Mouse (Mus musculus) induced T-regulatory cell, adult 2 months (primary cell): ENCODE measurements around the gene Tes.

ENCODE experiments used
- DNase-seq: peaks from one replicate; pipeline ENCODE4 v3.0.0-alpha.2; 2012; ENCODE audit warnings: low read depth

Gene Tes

GRCm38 (mm10) chr6:17079304-17079703 lies 14.4 kb downstream of the Tes start:
- DNase-seq, result no peak

GRCm38 (mm10) chr6:17079826-17080225 lies 14.9 kb downstream of the Tes start:
- DNase-seq, result no peak

- no peak for DNase-seq
Measured at GRCm38 (mm10) chr6:17082238-17082637, 17.3 kb downstream of the Tes start.

- no peak for DNase-seq
Measured at GRCm38 (mm10) chr6:17082800-17083199, 17.9 kb downstream of the Tes start.

- peak; percentile 84 for DNase-seq
Measured at GRCm38 (mm10) chr6:17087485-17087884, 22.5 kb downstream of the Tes start.

- no peak for DNase-seq
Measured at GRCm38 (mm10) chr6:17097301-17097700, 32.4 kb downstream of the Tes start.

GRCm38 (mm10) chr6:17098559-17098958 lies 33.6 kb downstream of the Tes start:
- DNase-seq, result no peak

GRCm38 (mm10) chr6:17099477-17100130 lies 34.7 kb downstream of the Tes start:
- no peak for DNase-seq

GRCm38 (mm10) chr6:17105714-17106113 lies 40.8 kb downstream of the Tes start:
- peak; percentile 57 for DNase-seq

GRCm38 (mm10) chr6:17106493-17106892 lies 41.5 kb downstream of the Tes start:
- no peak for DNase-seq

GRCm38 (mm10) chr6:17109204-17109603 lies 44.3 kb downstream of the Tes start:
- no peak for DNase-seq

- DNase-seq, result no peak
Measured at GRCm38 (mm10) chr6:17110564-17111100, 45.7 kb downstream of the Tes start.

GRCm38 (mm10) chr6:17112081-17112480 lies 47.1 kb downstream of the Tes start:
- no peak for DNase-seq

GRCm38 (mm10) chr6:17112990-17113389 lies 48.0 kb downstream of the Tes start:
- DNase-seq, result no peak

- no peak for DNase-seq
Measured at GRCm38 (mm10) chr6:17114588-17114987, 49.6 kb downstream of the Tes start.

GRCm38 (mm10) chr6:17115046-17115790 lies 50.3 kb downstream of the Tes start:
- DNase-seq, result no peak

- DNase-seq, result no peak
Measured at GRCm38 (mm10) chr6:17119521-17120232, 54.7 kb downstream of the Tes start.

- DNase-seq, result no peak
Measured at GRCm38 (mm10) chr6:17140021-17140420, 75.1 kb downstream of the Tes start.

- no peak for DNase-seq
Measured at GRCm38 (mm10) chr6:17142577-17143359, 77.8 kb downstream of the Tes start.

GRCm38 (mm10) chr6:17151071-17151715 lies 86.2 kb downstream of the Tes start:
- DNase-seq, result no peak

- no peak for DNase-seq
Measured at GRCm38 (mm10) chr6:17152551-17152950, 87.6 kb downstream of the Tes start.
